Mouse (Mus musculus): ENCODE measurements around the gene Hlcs.
A peak's percentile ranks its signal among the peaks of the same experiment; 100 is the strongest.
"Not testable (repeated sequence)": the region's sequence is repeated elsewhere in the genome, so short reads cannot be mapped to it uniquely, and the experiment has no call there.

The Hlcs gene

GRCm38 (mm10) chr16:94313229-94314030 lies at the start of gene Hlcs:
Hlcs (minus strand) TSS chr16:94313571.
- DNase-seq (ENCODE audit: low spot score) = peak; percentile 95

GRCm38 (mm10) chr16:94362174-94362873 lies 49.0 kb upstream of the Hlcs start:
- DNase-seq (ENCODE audit: low spot score) = peak; percentile 23

- DNase-seq (ENCODE audit: low spot score) = no peak
These were observed 47.4 kb upstream of the Hlcs start for GRCm38 (mm10) chr16:94360578-94361350.

GRCm38 (mm10) chr16:94358091-94358490 lies 44.7 kb upstream of the Hlcs start:
- DNase-seq (ENCODE audit: low spot score) = no peak

GRCm38 (mm10) chr16:94356776-94357494 lies 43.6 kb upstream of the Hlcs start:
- no peak for DNase-seq (ENCODE audit: low spot score)

- DNase-seq (ENCODE audit: low spot score) = no peak
These were observed 42.7 kb upstream of the Hlcs start for GRCm38 (mm10) chr16:94356046-94356445.

- no peak for DNase-seq (ENCODE audit: low spot score)
These were observed 41.1 kb upstream of the Hlcs start for GRCm38 (mm10) chr16:94354450-94354849.

- DNase-seq (ENCODE audit: low spot score) = no peak
These were observed 36.9 kb upstream of the Hlcs start for GRCm38 (mm10) chr16:94350287-94350677.

- DNase-seq (ENCODE audit: low spot score) = no peak
These were observed 36.4 kb upstream of the Hlcs start for GRCm38 (mm10) chr16:94349588-94350286.

GRCm38 (mm10) chr16:94348779-94349178 lies 35.4 kb upstream of the Hlcs start:
- DNase-seq (ENCODE audit: low spot score) = no peak

- no peak for DNase-seq (ENCODE audit: low spot score)
These were observed 33.8 kb upstream of the Hlcs start for GRCm38 (mm10) chr16:94347080-94347731.

GRCm38 (mm10) chr16:94345733-94346132 lies 32.4 kb upstream of the Hlcs start:
- DNase-seq (ENCODE audit: low spot score) = no peak

- DNase-seq (ENCODE audit: low spot score) = not testable (repeated sequence)
These were observed 26.1 kb upstream of the Hlcs start for GRCm38 (mm10) chr16:94339164-94340160.

- DNase-seq (ENCODE audit: low spot score) = no peak
These were observed 22.3 kb upstream of the Hlcs start for GRCm38 (mm10) chr16:94335656-94336055.

GRCm38 (mm10) chr16:94331886-94332252 lies 18.5 kb upstream of the Hlcs start:
- peak; percentile 45 for DNase-seq (ENCODE audit: low spot score)

GRCm38 (mm10) chr16:94331233-94331885 lies 18.0 kb upstream of the Hlcs start:
- DNase-seq (ENCODE audit: low spot score) = no peak

GRCm38 (mm10) chr16:94330429-94330828 lies 17.1 kb upstream of the Hlcs start:
- no peak for DNase-seq (ENCODE audit: low spot score)

- no peak for DNase-seq (ENCODE audit: low spot score)
These were observed 15.8 kb upstream of the Hlcs start for GRCm38 (mm10) chr16:94328881-94329867.

All from yolk sac, embryonic 10.5 days (tissue).